Mouse (Mus musculus) liver, embryonic 13.5 days (tissue): ENCODE results near the gene Nrip1. TPM values are rescaled to one million over a fixed set of nuclear protein-coding genes. Genes with fewer than 3 reads are reported as not detected.

Source experiments
- ATAC-seq: fragments of 200-750 bp; cut with Nextera tagmentation; 2 replicates; pipeline ENCODE4 v1.8.0; 2017; ENCODE audit warnings: low read depth, mild to moderate bottlenecking, moderate number of reproducible peaks, moderate library complexity
- DNase-seq: peaks from one replicate; pipeline ENCODE4 v3.0.0; 2022
- H3K27ac ChIP-seq: fragments of 300-500 bp; sonication (generic); 2 replicates; pipeline ENCODE4 v1.5.1; 2015; ENCODE audit warnings: moderate library complexity, mild to moderate bottlenecking, inconsistent platforms
- H3K27me3 ChIP-seq: fragments of 300-500 bp; sonication (generic); 2 replicates; pipeline ENCODE4 v1.6.1; 2015; ENCODE audit warnings: mild to moderate bottlenecking, inconsistent platforms
- H3K36me3 ChIP-seq: fragments of 300-500 bp; sonication (generic); 2 replicates; pipeline ENCODE4 v1.6.1; 2015; ENCODE audit warnings: mild to moderate bottlenecking, inconsistent platforms
- H3K4me1 ChIP-seq: fragments of 300-500 bp; sonication (generic); replicated peaks from 2 replicates; pipeline ENCODE4 v1.6.1; 2015; ENCODE audit warnings: inconsistent platforms
- H3K4me2 ChIP-seq: fragments of 300-500 bp; sonication (generic); 2 replicates; pipeline ENCODE4 v1.6.1; 2015; ENCODE audit warnings: inconsistent platforms, mild to moderate bottlenecking, moderate library complexity
- H3K4me3 ChIP-seq: fragments of 300-500 bp; sonication (generic); replicated peaks from 2 replicates; pipeline ENCODE4 v1.5.1; 2015; ENCODE audit warnings: mild to moderate bottlenecking, inconsistent platforms
- H3K9ac ChIP-seq: fragments of 300-500 bp; sonication (generic); 2 replicates; pipeline ENCODE4 v1.6.1; 2015; ENCODE audit warnings: mild to moderate bottlenecking, inconsistent platforms
- H3K9me3 ChIP-seq: fragments of 300-500 bp; sonication (generic); replicated peaks from 2 replicates; pipeline ENCODE4 v1.6.1; 2016; ENCODE audit warnings: inconsistent platforms
- WGBS: fragments of 180-500 bp; shearing (Covaris S2); methylation state at CpG from one replicate; pipeline ENCODE4 v1.1.7; 2015; ENCODE audit not compliant: insufficient replicate concordance; 5-methylcytosine and 5-hydroxymethylcytosine counted together
- polyA plus RNA-seq: library from polyadenylated mRNA; unstranded; fragments of >200 nt; fragmentation: Nextera tagmentation; extraction: Ambion mirVana; gene quantifications from 2 replicates; pipeline ENCODE4 v1.2.1, GENCODE M21; 2015

Gene Nrip1
- polyA plus RNA-seq, 1 experiment from 2014 or later = 20.4 TPM

DNA sequence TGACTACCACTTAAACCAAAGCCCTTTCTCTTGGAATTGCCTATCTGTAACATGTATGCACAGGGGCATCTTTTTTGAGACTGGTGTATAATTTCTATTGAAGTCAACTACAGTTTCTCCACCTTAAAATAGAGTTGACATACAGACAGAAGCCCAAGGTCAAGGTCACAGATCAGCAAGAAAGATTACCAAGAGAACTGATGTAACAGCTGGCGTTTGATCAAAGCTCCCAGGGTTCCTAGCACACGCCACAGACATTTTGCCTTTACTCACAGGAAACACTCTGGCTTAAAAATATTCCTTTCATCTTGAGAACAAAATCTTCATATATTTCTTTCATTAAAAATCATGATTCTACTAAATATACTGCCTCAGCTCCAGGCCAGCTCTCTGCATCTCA is 74.1 kb downstream of the Nrip1 start:
- no peak for ATAC-seq
- DNase-seq = no peak
- peaks cover 13% of the 10 kb centered on the region for H3K36me3 ChIP-seq
- H3K4me2 ChIP-seq = no peak overlapping the region
- H3K9me3 ChIP-seq = no peaks in the 10 kb centered on the region
- WGBS = 69% methylated on average over 2 of the region's 2 CpGs
- no peak overlapping the region for H3K4me3 ChIP-seq
- 0 out of 2 replicates have a peak overlapping the region, but pooled peaks have one; percentile 3 for H3K27ac ChIP-seq
- no peaks in the 10 kb centered on the region for H3K27me3 ChIP-seq
- no peak overlapping the region for H3K9ac ChIP-seq
- peaks cover 47% of the 10 kb centered on the region for H3K4me1 ChIP-seq

DNA sequence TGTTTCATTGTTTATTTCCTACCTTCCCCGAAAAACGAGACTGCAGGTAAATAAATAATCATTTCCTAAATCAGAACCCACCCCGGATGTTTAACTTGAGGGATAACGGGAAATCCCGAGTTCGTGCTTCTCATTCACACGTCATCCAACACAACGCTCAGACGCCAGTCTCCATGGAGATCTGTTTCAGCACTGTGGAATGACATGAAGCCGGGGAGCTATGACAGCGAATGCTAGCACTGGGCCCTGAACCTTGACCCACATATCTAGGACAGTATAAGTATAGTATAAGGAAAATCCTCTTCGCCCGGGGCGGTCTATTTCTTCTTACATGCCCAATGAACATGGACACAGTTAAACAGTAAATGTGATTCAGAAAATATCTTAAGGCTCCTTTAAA is 78.3 kb downstream of the Nrip1 start:
- H3K4me3 ChIP-seq = no peak overlapping the region
- H3K9ac ChIP-seq = no peak overlapping the region
- H3K27me3 ChIP-seq = no peaks in the 10 kb centered on the region
- ATAC-seq (no peak), DNase-seq (no peak)
- H3K4me1 ChIP-seq = peaks cover 46% of the 10 kb centered on the region
- H3K27ac ChIP-seq = peak overlapping the region; percentile 88; the same call in 1 of the 2 replicates
- no peak overlapping the region for H3K4me2 ChIP-seq
- WGBS = 92% methylated on average over 14 of the region's 14 CpGs
- H3K9me3 ChIP-seq = no peaks in the 10 kb centered on the region
- peaks cover 50% of the 10 kb centered on the region for H3K36me3 ChIP-seq

- Histone ChIP-seq H3K4me2 (peak overlapping the region; percentile 63), H3K36me3 (peaks cover 55% of the 10 kb centered on the region), H3K9me3 (no peaks in the 10 kb centered on the region), H3K27ac (peak overlapping the region; percentile 88), H3K4me1 (peaks cover 40% of the 10 kb centered on the region), H3K4me3 (0 out of 2 replicates have a peak overlapping the region, but pooled peaks have one; percentile 33), H3K27me3 (no peaks in the 10 kb centered on the region), H3K9ac (peak overlapping the region; percentile 61)
- no peak for ATAC-seq
- 70% methylated on average over 15 of the region's 15 CpGs for WGBS
- DNase-seq = peak; percentile 41
Observed at GRCm38 (mm10) chr16:76294550-76294949, 79.1 kb downstream of the Nrip1 start.

DNA sequence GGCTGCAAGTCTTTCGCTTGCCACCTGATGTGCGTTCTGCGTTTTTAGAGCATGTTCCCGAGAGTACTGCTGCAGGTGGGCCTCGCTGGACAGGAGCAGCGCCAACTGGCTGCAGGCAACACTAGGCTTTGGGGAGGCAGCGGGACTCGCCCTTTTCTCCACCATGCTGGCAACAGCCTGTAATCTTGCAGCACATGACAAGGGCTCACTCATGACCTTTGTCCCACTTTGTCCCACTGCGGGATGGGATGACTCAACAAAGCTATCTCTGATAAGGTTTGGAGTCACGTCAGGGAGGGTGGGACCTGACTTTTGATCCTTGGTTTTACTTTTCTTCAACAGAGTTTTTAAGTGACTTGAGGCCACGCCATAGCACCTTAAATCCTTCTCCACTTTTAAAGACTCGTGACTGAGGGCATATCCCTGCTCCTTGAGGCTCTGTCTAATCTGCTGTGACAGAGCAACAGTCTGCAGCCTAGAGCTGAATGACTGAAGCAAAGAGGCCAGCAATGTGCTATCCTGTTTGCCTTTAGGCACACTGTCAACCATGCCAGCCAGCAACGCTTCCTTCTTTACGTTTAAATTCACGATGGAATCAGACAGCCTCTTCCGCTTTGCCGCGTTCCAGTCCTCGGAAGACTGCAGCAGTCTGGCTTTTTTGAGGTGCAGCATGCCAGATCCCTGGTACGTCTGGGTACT is 79.7 kb downstream of the Nrip1 start:
- Histone ChIP-seq H3K9ac (peak overlapping the region; percentile 61), H3K36me3 (peaks cover 58% of the 10 kb centered on the region), H3K4me1 (peaks cover 37% of the 10 kb centered on the region), H3K4me2 (peak overlapping the region; percentile 63), H3K27ac (peak overlapping the region; percentile 88), H3K9me3 (no peaks in the 10 kb centered on the region), H3K27me3 (no peaks in the 10 kb centered on the region), H3K4me3 (peak overlapping the region; percentile 33)
- WGBS = 61% methylated on average over 20 of the region's 20 CpGs
- DNase-seq = peak; percentile 86
- peak; percentile 95 for ATAC-seq

GRCm38 (mm10) chr16:76293176-76293575 is 80.5 kb downstream of the Nrip1 start:
- H3K27me3 ChIP-seq = no peaks in the 10 kb centered on the region
- no peak for DNase-seq
- H3K4me3 ChIP-seq = peak overlapping the region; percentile 33; the same call in 1 of the 2 replicates
- H3K9ac ChIP-seq = peak overlapping the region; percentile 61; the same call in 1 of the 2 replicates
- peaks cover 60% of the 10 kb centered on the region for H3K36me3 ChIP-seq
- H3K9me3 ChIP-seq = no peaks in the 10 kb centered on the region
- peaks cover 37% of the 10 kb centered on the region for H3K4me1 ChIP-seq
- H3K4me2 ChIP-seq = peak overlapping the region; percentile 63
- H3K27ac ChIP-seq = peak overlapping the region; percentile 88
- no peak for ATAC-seq
- 92% methylated on average over 21 of the region's 21 CpGs for WGBS

GRCm38 (mm10) chr16:76292656-76293055 is 81.0 kb downstream of the Nrip1 start:
- DNase-seq (no peak), ATAC-seq (no peak)
- H3K36me3 ChIP-seq = peaks cover 60% of the 10 kb centered on the region
- 96% methylated on average over 15 of the region's 15 CpGs for WGBS
- H3K9me3 ChIP-seq = no peaks in the 10 kb centered on the region
- H3K27ac ChIP-seq = peak overlapping the region; percentile 88; the same call in 1 of the 2 replicates
- no peak overlapping the region for H3K4me3 ChIP-seq
- H3K9ac ChIP-seq = no peak overlapping the region
- H3K27me3 ChIP-seq = no peaks in the 10 kb centered on the region
- peaks cover 37% of the 10 kb centered on the region for H3K4me1 ChIP-seq
- H3K4me2 ChIP-seq = no peak overlapping the region

DNA sequence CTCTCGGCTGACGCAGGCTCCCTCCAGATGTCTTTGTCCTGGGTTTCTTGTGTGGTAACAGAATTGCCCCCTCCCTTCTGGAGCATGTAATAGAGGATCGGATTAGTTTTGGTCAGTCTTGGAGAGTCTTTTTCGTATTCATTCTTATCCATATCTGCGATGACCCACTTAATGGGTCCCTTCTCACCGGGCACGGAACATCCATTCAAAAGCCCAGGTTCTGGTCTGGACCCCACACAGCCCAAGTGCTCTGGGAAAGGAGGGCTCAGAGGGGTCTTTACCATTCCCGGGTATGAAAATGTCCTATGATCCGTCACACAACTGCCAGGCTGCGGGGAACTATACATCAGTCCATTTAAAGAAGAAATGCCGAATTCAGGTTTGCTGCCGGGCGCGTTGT is 82.3 kb downstream of the Nrip1 start:
- 95% methylated on average over 14 of the region's 14 CpGs for WGBS
- Histone ChIP-seq H3K4me1 (peaks cover 34% of the 10 kb centered on the region), H3K27ac (no peak overlapping the region), H3K4me3 (no peak overlapping the region), H3K9ac (no peak overlapping the region), H3K9me3 (no peaks in the 10 kb centered on the region), H3K36me3 (peaks cover 58% of the 10 kb centered on the region), H3K27me3 (no peaks in the 10 kb centered on the region), H3K4me2 (no peak overlapping the region)
- DNase-seq = no peak
- no peak for ATAC-seq

DNA sequence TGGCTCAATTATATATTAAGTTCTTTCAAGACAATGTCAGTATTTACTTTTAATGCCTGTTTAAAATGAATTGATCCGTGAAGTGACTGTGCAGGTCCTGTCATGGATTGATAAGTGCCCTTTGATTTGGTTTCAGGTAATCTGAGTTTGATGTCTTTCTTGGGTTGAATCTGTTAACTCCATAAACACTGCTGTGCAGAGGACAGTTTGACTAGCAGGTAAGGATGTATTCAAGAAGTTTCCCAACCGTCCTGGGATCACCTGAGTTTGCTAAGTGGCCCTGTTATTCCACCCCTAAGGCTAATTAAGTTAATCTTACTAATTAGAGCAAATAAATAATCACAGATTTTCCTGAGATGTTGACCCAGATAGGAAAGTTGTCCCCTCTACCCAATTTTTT is 84.1 kb downstream of the Nrip1 start:
- Histone ChIP-seq H3K4me2 (no peak overlapping the region), H3K36me3 (peaks cover 50% of the 10 kb centered on the region), H3K27ac (no peak overlapping the region), H3K4me3 (no peak overlapping the region), H3K4me1 (peaks cover 25% of the 10 kb centered on the region), H3K9me3 (no peaks in the 10 kb centered on the region), H3K27me3 (no peaks in the 10 kb centered on the region), H3K9ac (no peak overlapping the region)
- no peak for DNase-seq
- ATAC-seq = no peak
- WGBS = 69% methylated on average over 2 of the region's 2 CpGs

GRCm38 (mm10) chr16:76283796-76284195 is 89.8 kb downstream of the Nrip1 start:
- no peak overlapping the region for H3K4me2 ChIP-seq
- no peak for DNase-seq
- H3K9ac ChIP-seq = no peak overlapping the region
- peaks cover 24% of the 10 kb centered on the region for H3K4me1 ChIP-seq
- no peaks in the 10 kb centered on the region for H3K9me3 ChIP-seq
- WGBS = 46% methylated on average over 3 of the region's 3 CpGs
- H3K27me3 ChIP-seq = no peaks in the 10 kb centered on the region
- no peak overlapping the region for H3K27ac ChIP-seq
- ATAC-seq = no peak
- no peak overlapping the region for H3K4me3 ChIP-seq
- H3K36me3 ChIP-seq = peaks cover 1% of the 10 kb centered on the region; the same call in 1 of the 2 replicates

DNA sequence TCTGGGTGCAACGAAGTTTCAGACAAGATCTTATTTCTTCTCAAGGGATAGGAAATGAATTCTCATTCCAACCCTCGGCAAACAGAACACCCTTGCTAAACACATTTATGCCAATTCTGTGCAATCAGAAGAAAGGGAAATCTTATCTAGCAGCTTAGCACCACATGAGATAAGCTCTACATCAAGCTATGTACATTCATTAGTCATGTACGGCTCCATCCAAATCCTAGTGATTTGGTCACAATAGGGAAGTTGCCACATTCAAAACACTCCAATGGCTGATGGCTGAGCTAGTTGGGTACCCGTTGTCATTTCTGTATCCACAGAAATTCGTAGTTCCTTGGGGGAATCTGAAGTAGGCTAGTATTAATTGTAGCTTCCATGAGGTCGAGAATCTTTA is 91.8 kb downstream of the Nrip1 start:
- H3K4me1 ChIP-seq = peaks cover 24% of the 10 kb centered on the region
- H3K4me2 ChIP-seq = no peak overlapping the region
- no peak for ATAC-seq
- H3K9me3 ChIP-seq = no peaks in the 10 kb centered on the region
- no peak overlapping the region for H3K4me3 ChIP-seq
- H3K27me3 ChIP-seq = no peaks in the 10 kb centered on the region
- no peak for DNase-seq
- H3K9ac ChIP-seq = no peak overlapping the region
- no peak overlapping the region for H3K27ac ChIP-seq
- H3K36me3 ChIP-seq = no peaks in the 10 kb centered on the region
- 63% methylated on average over 6 of the region's 6 CpGs for WGBS

- H3K9me3 ChIP-seq = no peaks in the 10 kb centered on the region
- 0 out of 2 replicates have a peak, but pooled peaks cover 1% of the 10 kb centered on the region for H3K27me3 ChIP-seq
- DNase-seq (no peak), ATAC-seq (peak; percentile 41; the same call in 1 of the 2 replicates)
- H3K9ac ChIP-seq = no peak overlapping the region
- H3K4me2 ChIP-seq = no peak overlapping the region
- peaks cover 24% of the 10 kb centered on the region for H3K4me1 ChIP-seq
- 32% methylated on average over 8 of the region's 8 CpGs for WGBS
- no peak overlapping the region for H3K27ac ChIP-seq
- H3K36me3 ChIP-seq = no peaks in the 10 kb centered on the region
- no peak overlapping the region for H3K4me3 ChIP-seq
Observed at GRCm38 (mm10) chr16:76280365-76280764, 93.3 kb downstream of the Nrip1 start.

- Histone ChIP-seq H3K36me3 (no peaks in the 10 kb centered on the region), H3K27me3 (peaks cover 7% of the 10 kb centered on the region; the same call in 1 of the 2 replicates), H3K9ac (no peak overlapping the region), H3K4me1 (peaks cover 12% of the 10 kb centered on the region), H3K4me2 (no peak overlapping the region), H3K9me3 (no peaks in the 10 kb centered on the region), H3K4me3 (no peak overlapping the region), H3K27ac (no peak overlapping the region)
- WGBS = 63% methylated on average over 3 of the region's 3 CpGs
- ATAC-seq (no peak), DNase-seq (no peak)
Observed at GRCm38 (mm10) chr16:76276271-76276670, 97.4 kb downstream of the Nrip1 start.
